Mouse (Mus musculus) erythroblast, embryonic 14.5 days (primary cell): ENCODE measurements around the gene Vmn1r33. TPM values are rescaled to one million over a fixed set of nuclear protein-coding genes. Genes with fewer than 3 reads are reported as not detected.
"Not testable (repeated sequence)": the region's sequence is repeated elsewhere in the genome, so short reads cannot be mapped to it uniquely, and the experiment has no call there.

Source experiments
- H3K27me3 ChIP-seq: 2 replicates; pipeline ENCODE4 v1.6.1; 2012; ENCODE audit warnings: inconsistent platforms; ENCODE audit not compliant: control insufficient read depth
- H3K36me3 ChIP-seq: 2 replicates; pipeline ENCODE4 v1.6.1; 2012; ENCODE audit warnings: mild to moderate bottlenecking, inconsistent platforms; ENCODE audit not compliant: control insufficient read depth
- H3K4me1 ChIP-seq: 2 replicates; pipeline ENCODE4 v1.6.1; 2012; ENCODE audit warnings: inconsistent platforms; ENCODE audit not compliant: control insufficient read depth
- H3K4me3 ChIP-seq: replicated peaks from 2 replicates; pipeline ENCODE3; 2012; ENCODE audit warnings: moderate library complexity, mild to moderate bottlenecking, inconsistent platforms
- H3K9me3 ChIP-seq: 2 replicates; pipeline ENCODE4 v1.6.1; 2012; ENCODE audit warnings: low read length, inconsistent platforms, mixed read lengths; ENCODE audit not compliant: control insufficient read depth
- GATA1 ChIP-seq: IDR thresholded peaks from 2 replicates; pipeline ENCODE4 v1.6.1; 2012; ENCODE audit warnings: low read length, inconsistent platforms, mixed read lengths
- TAL1 ChIP-seq: IDR thresholded peaks from 3 replicates; pipeline ENCODE4 v1.6.1; 2012; ENCODE audit warnings: low read length, inconsistent platforms, mixed read lengths
- polyA plus RNA-seq: library from polyadenylated mRNA; stranded (reverse); fragments of >175 nt; gene quantifications from 2 replicates; pipeline ENCODE4 v1.2.3, GENCODE M21; 2012

The Vmn1r33 gene
- 0.03 TPM in 1 of 2 replicates, not detected in the other for polyA plus RNA-seq

GRCm38 (mm10) chr6:66618182-66618581 lies at the start of gene Vmn1r33:
Gene Vmn1r33, minus strand, starts transcription at chr6:66618282.
- not testable (repeated sequence) for H3K4me3 ChIP-seq, H3K4me1 ChIP-seq, H3K27me3 ChIP-seq, H3K9me3 ChIP-seq, H3K36me3 ChIP-seq

- H3K36me3 ChIP-seq = no peaks in the 10 kb centered on the region
Measured at GRCm38 (mm10) chr6:66643779-66644178, 25.7 kb upstream of the Vmn1r33 start, which contains the start of gene Vmn1r34. Gene Vmn1r34, minus strand, starts transcription at chr6:66643879.

GRCm38 (mm10) chr6:66595804-66596203 lies 22.3 kb downstream of the Vmn1r33 start:
- no peak for TF ChIP-seq GATA1
- TF ChIP-seq TAL1 = no peak
- Histone ChIP-seq H3K4me3 (no peak overlapping the region), H3K9me3 (peaks cover 2% of the 10 kb centered on the region), H3K4me1 (no peaks in the 10 kb centered on the region), H3K27me3 (no peaks in the 10 kb centered on the region), H3K36me3 (no peaks in the 10 kb centered on the region)

More at GRCm38 (mm10) chr6:66643779-66644178, 25.7 kb upstream of the Vmn1r33 start, which contains the start of gene Vmn1r34:
- Histone ChIP-seq H3K4me3 (no peak within 1 kb of the TSS), H3K27me3 (no peaks in the 10 kb centered on the region), H3K9me3 (no peaks in the 10 kb centered on the region), H3K4me1 (no peaks in the 10 kb centered on the region)
- no peak for TF ChIP-seq GATA1
- no peak for TF ChIP-seq TAL1

Other genes with a start within 250 kb of the Vmn1r33 start
- 0.69 and 1.2 TPM in 2 replicates for gene Mad2l1, start 82.9 kb downstream of the Vmn1r33 start, polyA plus RNA-seq
- gene Vmn1r32, start 58.2 kb downstream of the Vmn1r33 start, polyA plus RNA-seq = not detected in 2 replicates
- not detected in 2 replicates for gene Vmn1r34, start 25.6 kb upstream of the Vmn1r33 start, polyA plus RNA-seq
- gene Vmn1r35, start 67.6 kb upstream of the Vmn1r33 start, polyA plus RNA-seq = not detected in 2 replicates
- gene Vmn1r36, start 100.9 kb upstream of the Vmn1r33 start, polyA plus RNA-seq = not detected in 2 replicates
- not detected in 2 replicates for gene Vmn1r37, start 111.1 kb upstream of the Vmn1r33 start, polyA plus RNA-seq
- gene Vmn1r38, start 164.3 kb upstream of the Vmn1r33 start, polyA plus RNA-seq = not detected in 2 replicates
- gene Vmn1r39, start 192.3 kb upstream of the Vmn1r33 start, polyA plus RNA-seq = not detected in 2 replicates